Mouse (Mus musculus) MN1 (cell line): ENCODE results near the gene Srsf12.

ENCODE experiments used
- DNase-seq: peaks from one replicate; pipeline ENCODE4 v3.0.0-alpha.2; 2016; ENCODE audit warnings: low spot score

The Srsf12 gene

DNA sequence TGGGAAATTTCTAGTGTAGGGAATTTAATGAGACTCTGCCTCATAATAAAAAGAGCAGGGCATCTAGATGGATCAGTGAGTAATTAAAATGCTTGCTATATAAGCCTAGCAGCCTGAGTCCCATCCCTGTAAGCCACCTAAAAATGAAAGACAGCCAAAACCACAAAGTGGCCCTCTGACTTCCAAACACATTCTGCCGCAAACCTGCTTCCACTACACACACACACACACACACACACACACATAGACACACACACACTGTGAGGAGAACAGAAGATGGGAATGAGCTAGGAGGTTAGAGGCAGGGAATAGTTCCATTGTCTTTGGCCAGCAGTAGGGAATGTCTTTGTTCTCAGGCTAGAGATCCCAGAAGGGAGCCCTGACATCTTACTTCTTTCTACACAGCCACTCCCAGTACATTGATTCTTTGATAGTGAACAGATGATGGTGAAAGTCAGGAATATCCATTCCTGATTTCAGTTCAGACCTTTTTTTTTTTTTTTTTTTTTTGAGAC lies 41.0 kb downstream of the Srsf12 start:
- no peak for DNase-seq

DNA sequence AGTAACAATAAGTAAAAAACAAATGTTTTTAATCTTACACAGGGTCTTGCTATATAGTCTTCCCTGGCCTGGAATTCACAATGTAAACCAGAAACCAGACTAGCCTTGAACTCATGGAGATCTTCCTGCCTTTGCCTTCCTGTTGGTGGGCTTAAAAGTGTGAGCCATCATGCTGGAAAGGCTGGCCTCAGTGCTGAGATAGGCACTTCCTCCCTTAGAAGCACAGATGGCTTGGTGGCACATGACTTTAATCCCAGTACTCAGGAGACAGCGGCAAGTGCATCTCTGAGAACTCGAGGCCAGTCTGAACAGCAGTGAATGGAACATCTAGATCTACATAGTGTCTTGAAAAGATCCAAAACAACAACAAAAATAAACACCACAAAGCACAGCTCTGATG lies 42.1 kb downstream of the Srsf12 start:
- DNase-seq = no peak

DNA sequence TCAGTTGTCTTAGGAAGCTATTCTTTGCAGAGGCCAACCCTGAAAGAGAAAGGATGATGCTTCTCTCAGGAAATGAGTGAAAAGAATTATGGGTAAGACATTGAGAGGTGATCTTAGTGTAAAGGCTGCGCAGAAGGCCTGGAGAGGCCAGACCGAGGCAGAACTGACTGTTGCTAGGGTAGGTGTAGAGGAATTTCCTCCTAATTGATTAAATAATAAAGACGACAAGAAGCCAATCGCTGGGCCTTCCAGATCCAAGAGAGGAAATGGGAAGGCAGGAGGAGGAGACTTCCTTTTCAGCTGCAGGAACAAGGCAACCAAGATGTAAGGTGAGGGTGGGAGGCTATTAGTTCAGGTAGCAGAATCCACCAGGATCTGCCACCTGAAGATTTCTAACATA lies 45.9 kb downstream of the Srsf12 start:
- no peak for DNase-seq

DNA sequence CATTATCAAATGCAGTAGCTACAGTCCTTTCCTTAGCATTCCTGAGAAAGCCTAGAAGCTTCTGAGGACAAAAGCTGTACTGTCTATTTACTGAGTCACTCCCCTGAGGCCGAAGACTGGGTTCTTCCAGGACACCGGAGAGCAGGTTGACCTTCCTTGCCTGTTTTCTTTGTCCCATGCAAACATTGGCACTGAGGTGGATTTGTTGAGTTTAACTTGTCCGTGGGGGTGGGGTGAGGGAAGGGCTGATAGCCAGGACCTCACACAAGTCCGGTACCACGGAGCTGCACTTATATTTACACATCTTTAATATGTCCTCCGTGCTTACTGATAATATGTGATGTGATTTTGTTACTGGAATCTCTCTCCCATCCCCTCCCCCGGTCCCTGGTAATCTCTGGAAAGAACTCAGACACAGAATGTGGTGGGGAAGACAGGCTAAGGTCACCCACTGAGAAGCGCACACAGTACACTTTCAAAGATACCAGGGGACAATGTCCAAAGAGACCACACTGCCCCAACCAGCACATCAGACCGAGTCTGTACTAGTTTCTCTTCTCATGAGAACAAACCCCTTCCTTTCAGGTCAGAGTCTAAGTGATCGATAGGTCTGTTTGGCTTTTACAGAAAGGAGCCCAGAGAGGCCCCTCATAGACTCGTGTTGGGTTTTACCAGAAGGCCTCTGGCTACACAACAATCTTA lies 48.6 kb downstream of the Srsf12 start:
- DNase-seq = no peak

DNA sequence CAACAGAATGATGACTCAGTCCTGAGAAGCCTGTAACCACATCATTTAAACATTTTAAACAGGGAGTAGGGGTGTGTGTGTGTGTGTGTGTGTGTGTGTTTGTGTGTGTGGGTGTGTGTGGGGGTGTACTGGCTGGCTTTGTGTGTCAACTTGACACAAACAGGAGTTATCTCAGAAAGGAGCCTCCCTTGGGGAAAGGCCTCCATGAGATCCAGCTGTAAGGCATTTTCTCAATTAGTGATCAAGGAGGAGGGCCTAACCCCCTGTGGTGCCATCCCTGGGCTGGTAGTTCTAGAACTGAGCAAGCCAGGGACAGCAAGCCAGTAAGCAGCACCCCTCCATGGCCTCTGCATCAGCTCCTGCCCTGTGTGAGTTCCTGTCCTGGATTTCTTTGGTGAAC lies 51.5 kb downstream of the Srsf12 start:
- no peak for DNase-seq

DNA sequence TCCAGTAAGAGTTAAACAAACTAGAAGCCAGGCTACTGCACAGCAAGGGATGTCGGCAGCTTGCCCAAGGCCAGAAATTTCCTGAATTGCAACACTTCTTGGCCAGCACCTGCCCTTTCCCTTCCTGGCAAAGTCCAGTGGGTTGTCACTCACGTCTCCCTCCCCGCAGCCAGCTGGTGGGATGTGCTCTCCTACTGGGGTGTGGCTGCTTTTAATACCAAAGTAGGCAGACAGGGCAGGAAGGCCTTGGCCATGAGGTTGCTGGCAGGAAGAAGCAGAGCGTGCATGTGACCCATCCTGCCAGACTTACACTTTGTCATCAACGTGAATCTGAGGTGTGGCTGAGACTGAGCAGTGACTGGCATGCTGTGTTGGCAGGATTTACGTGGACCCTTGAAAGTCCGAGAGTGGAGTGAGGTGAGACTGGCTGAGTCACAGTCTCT lies 52.5 kb downstream of the Srsf12 start:
- DNase-seq = peak; percentile 66

DNA sequence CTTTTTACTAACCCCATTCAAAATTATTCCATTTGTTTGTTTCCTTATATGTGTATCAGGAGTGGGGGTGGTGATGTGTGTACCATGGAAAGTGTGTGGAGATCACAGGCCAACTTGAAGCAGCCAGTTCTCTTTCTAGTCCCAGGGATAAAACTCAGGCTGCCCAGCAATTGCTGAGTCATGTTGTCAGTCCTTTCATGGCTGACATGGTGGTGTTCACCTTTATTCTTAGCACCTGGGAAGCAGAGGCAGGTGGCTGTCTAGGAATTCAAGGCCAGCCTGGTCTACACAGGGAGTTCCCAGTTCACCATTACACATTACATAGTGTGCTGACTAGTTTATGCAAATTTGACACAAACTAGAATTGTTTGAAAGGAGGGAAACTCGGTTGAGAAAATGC lies 54.1 kb downstream of the Srsf12 start:
- no peak for DNase-seq

DNA sequence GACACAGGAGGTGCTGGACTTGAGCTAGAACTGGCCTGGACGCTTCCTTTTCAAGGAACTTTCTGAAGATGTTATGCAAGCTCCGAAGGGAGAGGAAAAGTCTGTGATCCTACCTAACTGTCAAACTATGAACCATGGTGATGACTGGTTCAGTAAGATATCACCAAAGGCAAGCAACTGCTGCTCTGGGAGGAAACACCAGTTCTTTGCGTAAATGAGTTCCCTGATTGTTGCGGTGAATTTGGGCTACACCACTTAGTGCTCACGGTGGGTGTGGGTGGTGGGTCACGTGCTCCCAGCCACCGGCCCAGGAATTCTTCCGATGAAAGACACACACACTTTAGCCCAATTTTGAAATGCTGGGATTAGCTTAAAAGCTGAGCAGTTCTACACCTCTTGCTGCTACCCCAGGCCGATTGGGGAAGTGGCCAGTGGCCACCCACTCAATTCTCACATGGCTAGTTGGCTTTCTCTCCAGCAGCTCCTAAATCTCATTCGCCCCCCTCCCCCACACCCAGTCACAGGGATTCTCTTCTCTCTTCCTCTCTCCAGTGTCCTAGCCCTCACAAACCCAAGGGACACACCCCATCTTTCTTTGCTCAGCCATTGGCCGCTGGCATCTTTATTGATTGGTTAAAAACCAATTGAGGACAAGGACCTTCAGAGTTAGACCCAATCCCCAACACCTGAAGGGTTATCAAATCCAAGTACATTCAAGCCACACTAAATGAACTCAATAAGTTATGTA lies 56.4 kb downstream of the Srsf12 start:
- DNase-seq = no peak

DNA sequence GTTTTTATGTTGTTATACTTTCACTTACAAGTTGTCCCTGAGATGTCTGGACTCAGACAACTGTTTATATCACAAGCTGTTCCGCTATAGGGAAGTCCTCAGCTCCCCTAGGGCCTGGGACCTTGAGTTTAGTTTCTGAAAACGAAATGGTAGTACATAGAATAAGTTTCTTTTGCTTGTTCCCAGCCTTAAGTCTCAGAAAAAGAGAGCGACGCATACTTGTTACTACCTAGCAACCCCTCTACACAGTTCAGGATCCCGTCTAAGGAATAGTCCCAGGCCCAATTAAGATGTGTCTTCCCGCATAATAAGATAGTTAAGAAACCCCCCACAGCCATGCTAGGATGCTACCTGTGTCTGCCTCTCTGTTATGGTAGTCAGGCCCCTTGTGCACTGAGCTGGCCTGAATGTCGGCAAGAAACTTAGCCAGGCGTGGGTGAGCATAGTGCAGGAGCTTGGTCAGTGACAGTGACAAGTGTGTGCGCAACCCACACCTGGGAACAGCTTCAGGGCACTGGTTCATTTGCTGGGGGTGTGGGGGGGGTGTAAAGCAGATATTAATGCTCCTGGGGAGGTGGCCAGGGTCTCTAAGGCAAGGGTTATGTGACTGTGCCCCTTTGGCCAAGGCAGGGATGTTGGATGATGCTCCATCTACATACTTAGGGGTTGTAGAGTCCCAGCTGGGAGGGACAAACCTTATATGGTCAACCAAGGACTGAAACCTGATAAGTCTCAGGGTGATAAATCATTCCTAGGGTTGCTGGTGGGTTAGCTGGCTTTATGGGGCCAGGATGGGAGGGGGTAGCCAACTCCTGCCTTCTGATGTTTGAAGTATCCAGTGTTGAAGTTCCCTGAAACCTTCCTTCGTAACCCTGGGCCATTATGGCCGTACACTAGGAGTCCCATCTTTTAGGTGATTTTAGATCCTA lies 61.9 kb downstream of the Srsf12 start:
- no peak for DNase-seq

DNA sequence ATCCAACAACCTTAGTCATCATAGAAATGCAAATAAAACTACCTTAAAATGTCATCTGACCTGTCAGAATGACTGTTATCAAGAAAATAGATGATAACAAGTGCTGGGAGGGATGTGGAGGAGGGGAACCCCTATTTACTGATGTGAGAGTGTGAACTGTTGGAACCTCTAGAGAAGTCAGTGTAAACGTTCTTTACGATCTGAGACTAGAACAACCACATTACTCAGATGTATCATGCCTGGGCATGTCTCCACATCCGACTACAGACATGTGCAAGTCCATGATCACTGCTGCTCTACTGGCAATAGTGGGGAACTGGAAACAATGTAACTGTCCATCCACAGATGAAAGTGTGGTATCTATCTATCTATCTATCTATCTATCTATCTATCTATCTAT lies 64.6 kb downstream of the Srsf12 start:
- DNase-seq = no peak

DNA sequence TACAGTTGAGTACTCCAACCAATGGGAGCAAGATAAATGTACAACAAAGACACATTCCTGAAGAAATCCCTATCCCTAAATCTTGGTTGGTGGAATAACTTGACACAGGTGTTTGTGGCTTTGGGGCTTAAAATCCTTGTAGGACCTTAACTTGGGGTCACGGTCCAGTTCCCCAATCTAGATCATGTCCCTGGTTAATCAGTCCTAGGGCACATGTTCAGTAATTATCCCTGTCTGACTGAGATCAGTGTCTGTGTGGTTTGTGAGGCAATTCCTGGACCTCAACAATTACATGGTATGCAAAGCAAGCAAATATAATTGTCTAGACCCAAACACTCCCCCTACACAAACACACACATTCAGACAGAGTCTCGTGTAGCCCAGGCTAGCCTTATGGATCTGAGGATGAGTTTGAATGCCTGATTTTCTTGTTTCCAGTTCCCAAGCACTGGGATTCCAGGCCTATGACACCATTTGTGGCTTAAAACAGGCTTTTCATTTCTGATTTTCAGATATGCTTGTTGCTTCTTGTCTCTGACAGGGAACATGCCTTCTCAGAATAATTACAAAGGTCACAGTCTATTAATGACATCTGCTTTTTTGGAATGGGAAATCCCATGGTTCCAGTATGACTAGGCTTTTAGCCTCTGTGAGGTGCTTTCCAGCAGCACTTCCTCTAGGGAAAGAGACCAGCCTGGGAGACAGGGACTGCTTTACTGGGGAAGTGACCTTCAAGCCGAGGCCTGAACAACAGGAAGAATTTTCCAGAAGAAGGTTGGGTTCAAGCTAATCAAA lies 73.3 kb downstream of the Srsf12 start:
- peak; percentile 62 for DNase-seq
